Mouse (Mus musculus) small intestine, adult 2 months (tissue): ENCODE data around the gene Enpp5.

ENCODE experiments used
- CTCF ChIP-seq: fragments of 200-500 bp; IDR thresholded peaks from 2 replicates; pipeline ENCODE4 v1.5.1; 2012; ENCODE audit warnings: low read depth, mild to moderate bottlenecking, control low read depth, inconsistent platforms, low read length, moderate library complexity, mixed read lengths; ENCODE audit not compliant: insufficient replicate concordance, insufficient read length; ENCODE audit errors: extremely low read depth
- POLR2A ChIP-seq: fragments of 200-500 bp; IDR thresholded peaks from 2 replicates; pipeline ENCODE4 v1.6.1; 2012; ENCODE audit warnings: low read depth, mild to moderate bottlenecking, control low read depth, inconsistent platforms, low read length, moderate library complexity

DNA sequence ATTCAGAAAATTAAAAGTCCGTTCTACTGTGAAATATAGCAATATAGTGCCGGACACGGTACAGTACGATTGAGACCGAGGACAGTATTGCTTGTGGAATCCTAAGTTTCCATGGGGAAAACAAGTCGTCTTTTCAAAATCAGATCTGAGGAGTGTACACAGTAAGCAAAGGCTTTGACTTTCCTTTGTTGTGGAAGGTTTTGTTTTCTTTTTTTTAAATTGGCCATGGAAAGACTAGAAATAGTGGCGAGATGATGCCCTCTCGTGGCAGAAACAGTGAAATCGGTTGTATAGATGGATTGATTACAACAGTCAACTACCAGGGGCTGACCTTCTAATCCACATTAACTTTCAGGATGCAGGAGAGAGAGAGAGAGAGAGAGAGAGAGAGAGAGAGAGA, 40.0 kb upstream of the Enpp5 start:
- no peak for TF ChIP-seq CTCF
- no peak for TF ChIP-seq POLR2A
